Mouse (Mus musculus): ENCODE measurements at regions not wholly inside any gene's neighbourhood (a gene's known extent, or its start where the extent isn't known, plus 50 kb on each side); places are given as distances from the start of the nearest gene placed in this dataset.

- TF ChIP-seq CTCF (conservative IDR thresholded peaks at IDR 0.05; ENCODE audit: insufficient read depth, insufficient read length, low read depth, low read length) (no peak), POLR2A (IDR thresholded peaks at IDR 0.05; ENCODE audit: low read depth, low read length) (no peak)
Observed at GRCm38 (mm10) chr2:168820648-168821047, 52.9 kb upstream of the Sall4 start.

Data from kidney, adult 2 months (tissue).